Mouse (Mus musculus): ENCODE results near the gene Arf3. TPM values are rescaled to one million over a fixed set of nuclear protein-coding genes. Genes with fewer than 3 reads are reported as not detected.
"Not testable (repeated sequence)": the region's sequence is repeated elsewhere in the genome, so short reads cannot be mapped to it uniquely, and the experiment has no call there.

Gene Arf3
- polyA plus RNA-seq, 1 experiment from 2014 or later: 34.7 TPM

GRCm38 (mm10) chr15:98754125-98754524 lies 8.9 kb downstream of the Arf3 start:
- Histone ChIP-seq H3K9ac (ENCODE audit: low read length) (no peak overlapping the region), H3K27ac (replicated peaks; ENCODE audit: low read depth, low read length) (no peak overlapping the region), H3K4me3 (ENCODE audit: low read depth, low read length) (no peak overlapping the region), H3K4me2 (ENCODE audit: low read depth, severe bottlenecking) (no peak overlapping the region), H3K27me3 (ENCODE audit: control insufficient read depth, insufficient read depth, low read length) (no peaks in the 10 kb centered on the region), H3K4me1 (ENCODE audit: control insufficient read depth, insufficient read depth, low read length) (no peaks in the 10 kb centered on the region), H3K9me3 (ENCODE audit: control insufficient read depth, low read length) (no peaks in the 10 kb centered on the region), H3K36me3 (ENCODE audit: control insufficient read depth, insufficient read depth, low read length) (peaks cover 2% of the 10 kb centered on the region; the same call in 1 of the 2 replicates)
- no peak for ATAC-seq (ENCODE audit: insufficient number of reproducible peaks, low FRiP score, low TSS enrichment, low read depth)
- WGBS: 89% methylated on average over 2 of the region's 2 CpGs
- DNase-seq (ENCODE audit: low spot score): no peak

- no peak for ATAC-seq (ENCODE audit: insufficient number of reproducible peaks, low FRiP score, low TSS enrichment, low read depth)
- Histone ChIP-seq H3K4me1 (ENCODE audit: control insufficient read depth, insufficient read depth, low read length) (no peaks in the 10 kb centered on the region), H3K9ac (ENCODE audit: low read length) (no peak overlapping the region), H3K4me2 (ENCODE audit: low read depth, severe bottlenecking) (no peak overlapping the region), H3K4me3 (ENCODE audit: low read depth, low read length) (no peak overlapping the region), H3K36me3 (ENCODE audit: control insufficient read depth, insufficient read depth, low read length) (no peaks in the 10 kb centered on the region), H3K27me3 (ENCODE audit: control insufficient read depth, insufficient read depth, low read length) (no peaks in the 10 kb centered on the region), H3K27ac (replicated peaks; ENCODE audit: low read depth, low read length) (no peak overlapping the region), H3K9me3 (ENCODE audit: control insufficient read depth, low read length) (no peaks in the 10 kb centered on the region)
- WGBS: 81% methylated on average over 8 of the region's 8 CpGs
- no peak for DNase-seq (ENCODE audit: low spot score)
Observed at GRCm38 (mm10) chr15:98753021-98753423, 10.0 kb downstream of the Arf3 start.

GRCm38 (mm10) chr15:98749093-98749492 lies 13.9 kb downstream of the Arf3 start:
- ATAC-seq (ENCODE audit: insufficient number of reproducible peaks, low FRiP score, low TSS enrichment, low read depth): no peak
- H3K4me3 ChIP-seq (ENCODE audit: low read depth, low read length): no peak overlapping the region
- no peaks in the 10 kb centered on the region for H3K27me3 ChIP-seq (ENCODE audit: control insufficient read depth, insufficient read depth, low read length)
- H3K4me2 ChIP-seq (ENCODE audit: low read depth, severe bottlenecking): no peak overlapping the region
- H3K9me3 ChIP-seq (ENCODE audit: control insufficient read depth, low read length): no peaks in the 10 kb centered on the region
- H3K9ac ChIP-seq (ENCODE audit: low read length): no peak overlapping the region
- 96% methylated on average over 2 of the region's 2 CpGs for WGBS
- H3K27ac ChIP-seq (replicated peaks; ENCODE audit: low read depth, low read length): no peak overlapping the region
- no peak for DNase-seq (ENCODE audit: low spot score)
- H3K36me3 ChIP-seq (ENCODE audit: control insufficient read depth, insufficient read depth, low read length): no peaks in the 10 kb centered on the region; the same call in 1 of the 2 replicates
- no peaks in the 10 kb centered on the region for H3K4me1 ChIP-seq (ENCODE audit: control insufficient read depth, insufficient read depth, low read length)

GRCm38 (mm10) chr15:98747296-98747695 lies 15.7 kb downstream of the Arf3 start:
- DNase-seq (ENCODE audit: low spot score) (no peak), ATAC-seq (ENCODE audit: insufficient number of reproducible peaks, low FRiP score, low TSS enrichment, low read depth) (no peak)
- Histone ChIP-seq H3K4me1 (ENCODE audit: control insufficient read depth, insufficient read depth, low read length) (no peaks in the 10 kb centered on the region), H3K36me3 (ENCODE audit: control insufficient read depth, insufficient read depth, low read length) (peaks cover under 1% of the 10 kb centered on the region), H3K9ac (ENCODE audit: low read length) (no peak overlapping the region), H3K27ac (replicated peaks; ENCODE audit: low read depth, low read length) (no peak overlapping the region), H3K27me3 (ENCODE audit: control insufficient read depth, insufficient read depth, low read length) (no peaks in the 10 kb centered on the region), H3K4me3 (ENCODE audit: low read depth, low read length) (no peak overlapping the region), H3K9me3 (ENCODE audit: control insufficient read depth, low read length) (no peaks in the 10 kb centered on the region; the same call in 1 of the 2 replicates), H3K4me2 (ENCODE audit: low read depth, severe bottlenecking) (no peak overlapping the region)
- 83% methylated on average over 6 of the region's 6 CpGs for WGBS

- WGBS: 91% methylated on average over 10 of the region's 10 CpGs
- no peaks in the 10 kb centered on the region for H3K27me3 ChIP-seq (ENCODE audit: control insufficient read depth, insufficient read depth, low read length)
Observed at GRCm38 (mm10) chr15:98746344-98746965, 16.6 kb downstream of the Arf3 start.

GRCm38 (mm10) chr15:98743863-98744262 lies 19.2 kb downstream of the Arf3 start:
- not testable (repeated sequence) for H3K9ac ChIP-seq (ENCODE audit: low read length); H3K4me2 ChIP-seq (ENCODE audit: low read depth, severe bottlenecking); DNase-seq (ENCODE audit: low spot score); H3K9me3 ChIP-seq (ENCODE audit: control insufficient read depth, low read length); H3K4me3 ChIP-seq (ENCODE audit: low read depth, low read length); H3K27ac ChIP-seq (replicated peaks; ENCODE audit: low read depth, low read length); H3K4me1 ChIP-seq (ENCODE audit: control insufficient read depth, insufficient read depth, low read length); H3K27me3 ChIP-seq (ENCODE audit: control insufficient read depth, insufficient read depth, low read length); ATAC-seq (ENCODE audit: insufficient number of reproducible peaks, low FRiP score, low TSS enrichment, low read depth)
- 93% methylated on average over 3 of the region's 3 CpGs for WGBS
- peaks cover 15% of the 10 kb centered on the region for H3K36me3 ChIP-seq (ENCODE audit: control insufficient read depth, insufficient read depth, low read length)

More at GRCm38 (mm10) chr15:98746344-98746965, 16.6 kb downstream of the Arf3 start:
- no peak for ATAC-seq (ENCODE audit: insufficient number of reproducible peaks, low FRiP score, low TSS enrichment, low read depth)
- no peak overlapping the region for H3K4me3 ChIP-seq (ENCODE audit: low read depth, low read length)
- H3K27ac ChIP-seq (replicated peaks; ENCODE audit: low read depth, low read length): no peak overlapping the region
- H3K9ac ChIP-seq (ENCODE audit: low read length): no peak overlapping the region
- no peak overlapping the region for H3K4me2 ChIP-seq (ENCODE audit: low read depth, severe bottlenecking)
- no peaks in the 10 kb centered on the region; the same call in 1 of the 2 replicates for H3K9me3 ChIP-seq (ENCODE audit: control insufficient read depth, low read length)
- H3K4me1 ChIP-seq (ENCODE audit: control insufficient read depth, insufficient read depth, low read length): no peaks in the 10 kb centered on the region
- H3K36me3 ChIP-seq (ENCODE audit: control insufficient read depth, insufficient read depth, low read length): peaks cover 3% of the 10 kb centered on the region
- no peak for DNase-seq (ENCODE audit: low spot score)

- WGBS: 84% methylated on average over 8 of the region's 8 CpGs
- Histone ChIP-seq H3K27ac (replicated peaks; ENCODE audit: low read depth, low read length) (no peak overlapping the region; the same call in 1 of the 2 replicates), H3K4me2 (ENCODE audit: low read depth, severe bottlenecking) (no peak overlapping the region), H3K4me3 (ENCODE audit: low read depth, low read length) (no peak overlapping the region), H3K4me1 (ENCODE audit: control insufficient read depth, insufficient read depth, low read length) (no peaks in the 10 kb centered on the region), H3K36me3 (ENCODE audit: control insufficient read depth, insufficient read depth, low read length) (peaks cover 16% of the 10 kb centered on the region), H3K27me3 (ENCODE audit: control insufficient read depth, insufficient read depth, low read length) (no peaks in the 10 kb centered on the region), H3K9me3 (ENCODE audit: control insufficient read depth, low read length) (no peaks in the 10 kb centered on the region; the same call in 1 of the 2 replicates), H3K9ac (ENCODE audit: low read length) (no peak overlapping the region)
- ATAC-seq (ENCODE audit: insufficient number of reproducible peaks, low FRiP score, low TSS enrichment, low read depth): no peak
- DNase-seq (ENCODE audit: low spot score): no peak
Observed at GRCm38 (mm10) chr15:98742766-98743428, 20.1 kb downstream of the Arf3 start.

- peaks cover 21% of the 10 kb centered on the region for H3K36me3 ChIP-seq (ENCODE audit: control insufficient read depth, insufficient read depth, low read length)
- H3K9ac ChIP-seq (ENCODE audit: low read length): no peak overlapping the region
- ATAC-seq (ENCODE audit: insufficient number of reproducible peaks, low FRiP score, low TSS enrichment, low read depth): no peak
- no peak overlapping the region for H3K4me2 ChIP-seq (ENCODE audit: low read depth, severe bottlenecking)
- WGBS: 88% methylated on average over 8 of the region's 8 CpGs
- H3K4me1 ChIP-seq (ENCODE audit: control insufficient read depth, insufficient read depth, low read length): no peaks in the 10 kb centered on the region
- no peak for DNase-seq (ENCODE audit: low spot score)
- no peaks in the 10 kb centered on the region for H3K27me3 ChIP-seq (ENCODE audit: control insufficient read depth, insufficient read depth, low read length)
- no peak overlapping the region for H3K4me3 ChIP-seq (ENCODE audit: low read depth, low read length)
- no peak overlapping the region for H3K27ac ChIP-seq (replicated peaks; ENCODE audit: low read depth, low read length)
- no peaks in the 10 kb centered on the region; the same call in 1 of the 2 replicates for H3K9me3 ChIP-seq (ENCODE audit: control insufficient read depth, low read length)
Observed at GRCm38 (mm10) chr15:98740219-98740618, 22.8 kb downstream of the Arf3 start.
